Mouse (Mus musculus): ENCODE results near the gene Rmdn3.
A peak's percentile ranks its signal among the peaks of the same experiment; 100 is the strongest.

DNA sequence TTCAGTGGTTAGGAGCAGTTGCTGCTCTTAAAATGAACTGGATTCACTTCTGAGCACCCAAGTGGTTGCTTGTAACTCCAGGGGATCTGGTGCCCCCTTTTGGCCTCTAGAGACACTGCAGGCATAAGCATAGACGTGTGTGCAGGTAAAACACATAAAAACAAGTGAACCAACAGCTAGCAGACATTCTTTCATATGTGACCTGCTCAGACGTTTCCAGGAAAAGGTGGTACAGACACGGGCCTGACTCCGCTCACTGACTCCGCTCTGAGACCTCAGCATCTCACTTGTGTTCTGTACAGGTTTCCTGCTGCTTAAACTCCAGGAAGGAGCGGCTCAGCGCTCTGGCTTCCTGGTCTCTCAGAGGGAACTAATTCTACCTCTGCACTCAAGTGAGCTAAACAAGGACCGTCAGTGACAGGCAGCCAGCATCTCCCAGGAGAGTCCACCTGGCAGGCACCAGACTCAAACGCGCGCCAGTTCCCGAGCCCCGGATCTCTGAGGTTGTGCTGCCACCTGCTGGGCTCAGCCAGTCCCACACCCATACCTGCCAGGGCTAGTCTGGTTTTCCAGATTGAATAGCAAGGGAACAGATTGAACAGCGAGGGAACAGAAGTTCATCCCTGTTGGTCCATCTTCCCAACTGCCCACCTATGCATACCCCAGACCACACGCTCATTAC lies 32.3 kb upstream of the Rmdn3 start:
- TF ChIP-seq CTCF (IDR thresholded peaks at IDR 0.05; ENCODE audit: control insufficient read depth, insufficient read depth, insufficient replicate concordance, low read depth, low read length) (peak; percentile 73), POLR2A (IDR thresholded peaks at IDR 0.05; ENCODE audit: control insufficient read depth, low read depth, low read length) (no peak)
